Mouse (Mus musculus): ENCODE measurements around the gene Negr1. TPM values are rescaled to one million over a fixed set of nuclear protein-coding genes. Genes with fewer than 3 reads are reported as not detected.

Negr1 gene
- total RNA-seq, 2 experiments from 2014 or later: 0.45 to 0.64 TPM

- no peak for DNase-seq (ENCODE audit: low spot score)
These were observed 111.0 kb downstream of the Negr1 start for GRCm38 (mm10) chr3:156672560-156672959.

GRCm38 (mm10) chr3:156690059-156690605 is 128.5 kb downstream of the Negr1 start:
- DNase-seq (ENCODE audit: low spot score): no peak

DNA sequence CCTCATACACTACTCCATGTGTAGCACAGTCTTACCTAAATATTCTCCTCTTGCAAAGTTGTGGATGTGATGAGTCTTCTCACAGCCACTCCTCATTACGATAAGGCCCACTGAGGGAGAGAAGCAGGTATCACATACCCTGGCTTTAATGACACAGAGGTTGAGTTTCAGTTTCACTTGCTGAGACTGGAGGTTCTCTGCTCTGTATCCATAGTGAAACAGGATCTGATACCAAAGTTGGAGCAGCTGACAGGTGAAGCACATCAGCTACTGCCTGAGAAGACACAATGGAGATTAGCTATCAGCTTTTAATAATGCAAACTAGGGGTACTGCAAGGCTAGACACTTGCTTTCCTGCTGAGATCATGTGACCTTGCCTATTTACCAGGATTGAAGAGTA is 137.1 kb downstream of the Negr1 start:
- no peak for DNase-seq (ENCODE audit: low spot score)

DNA sequence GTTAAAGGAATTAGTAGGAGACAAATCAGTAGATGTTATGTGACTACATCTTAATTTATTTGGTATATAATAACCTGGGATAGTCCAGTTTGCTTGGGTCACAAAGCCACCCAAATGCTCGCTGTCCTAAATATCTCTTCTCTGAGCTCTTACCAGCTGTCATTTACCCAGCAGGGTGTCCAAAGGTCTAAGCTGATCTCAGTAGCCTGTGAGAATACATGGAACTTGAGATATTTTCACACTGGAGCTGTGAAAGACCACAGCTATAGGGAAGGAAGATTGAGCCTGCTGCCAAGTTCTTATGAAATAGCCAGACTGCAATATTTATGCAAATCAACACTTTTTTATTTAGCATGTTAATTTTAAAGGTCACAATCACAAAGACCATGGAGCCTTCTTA is 141.6 kb downstream of the Negr1 start:
- no peak for DNase-seq (ENCODE audit: low spot score)

DNA sequence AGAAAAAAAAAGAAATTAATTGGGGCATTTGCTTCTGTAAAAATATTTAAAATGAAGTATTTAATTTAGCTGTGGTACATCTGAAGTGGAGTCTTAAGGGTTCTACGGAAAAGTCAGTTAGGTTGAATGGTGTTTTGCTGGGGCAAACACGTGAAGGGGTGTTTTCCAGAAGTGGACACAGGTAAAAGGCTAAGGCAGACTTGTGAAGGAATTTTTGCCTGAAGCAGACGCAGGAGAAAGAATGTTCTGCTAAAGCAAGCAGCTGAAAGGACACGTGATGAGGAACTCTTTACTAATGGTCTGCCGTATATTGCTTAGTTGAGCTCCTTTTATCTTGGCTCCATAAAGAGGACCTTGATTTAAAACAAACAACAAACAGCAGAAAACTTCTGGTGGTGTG is 148.6 kb downstream of the Negr1 start:
- no peak for DNase-seq (ENCODE audit: low spot score)

DNA sequence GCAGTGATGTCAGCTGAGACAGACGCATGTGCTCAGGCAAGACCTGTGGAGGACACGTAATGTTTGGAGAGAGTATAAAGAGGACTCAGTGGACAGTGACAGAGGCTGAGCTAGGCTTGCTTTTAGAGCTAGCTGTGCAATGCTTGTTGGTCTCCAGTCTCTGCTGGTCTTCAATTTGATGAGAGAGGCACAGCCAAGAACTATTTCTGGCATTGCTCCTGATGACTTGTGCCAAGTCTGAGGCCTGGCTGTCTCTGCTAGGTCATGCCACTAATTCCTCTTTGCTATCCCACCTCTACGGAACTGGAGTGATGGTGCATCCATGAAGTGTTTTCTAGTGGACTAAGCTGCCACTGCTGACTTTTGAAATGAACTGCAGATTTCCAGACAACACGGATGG is 149.1 kb downstream of the Negr1 start:
- no peak for DNase-seq (ENCODE audit: low spot score)

- no peak for DNase-seq (ENCODE audit: low spot score)
These were observed 174.7 kb downstream of the Negr1 start for GRCm38 (mm10) chr3:156736335-156736734.

GRCm38 (mm10) chr3:156739529-156739928 is 177.9 kb downstream of the Negr1 start:
- no peak for DNase-seq (ENCODE audit: low spot score)

DNA sequence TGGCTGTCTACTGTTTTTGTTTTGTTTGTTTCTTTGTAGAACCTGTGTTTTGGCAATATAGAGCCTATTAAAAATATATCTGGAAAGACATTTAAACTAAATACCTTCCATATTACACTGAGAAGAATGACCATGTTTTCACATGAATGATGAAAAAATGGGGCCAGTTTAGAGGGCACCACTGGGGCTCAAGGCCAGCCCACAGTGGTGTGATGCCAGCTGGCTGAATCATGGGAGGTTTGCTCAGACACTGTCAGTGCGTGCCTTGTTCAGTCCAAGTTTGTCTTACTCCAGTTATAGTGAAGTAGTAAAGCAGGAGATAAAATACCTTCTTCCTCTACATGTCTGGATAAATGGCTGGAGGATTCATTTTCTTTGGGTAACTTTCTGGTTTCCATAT is 181.7 kb downstream of the Negr1 start:
- no peak for DNase-seq (ENCODE audit: low spot score)

- no peak for DNase-seq (ENCODE audit: low spot score)
These were observed 183.7 kb downstream of the Negr1 start for GRCm38 (mm10) chr3:156745218-156745770.

DNA sequence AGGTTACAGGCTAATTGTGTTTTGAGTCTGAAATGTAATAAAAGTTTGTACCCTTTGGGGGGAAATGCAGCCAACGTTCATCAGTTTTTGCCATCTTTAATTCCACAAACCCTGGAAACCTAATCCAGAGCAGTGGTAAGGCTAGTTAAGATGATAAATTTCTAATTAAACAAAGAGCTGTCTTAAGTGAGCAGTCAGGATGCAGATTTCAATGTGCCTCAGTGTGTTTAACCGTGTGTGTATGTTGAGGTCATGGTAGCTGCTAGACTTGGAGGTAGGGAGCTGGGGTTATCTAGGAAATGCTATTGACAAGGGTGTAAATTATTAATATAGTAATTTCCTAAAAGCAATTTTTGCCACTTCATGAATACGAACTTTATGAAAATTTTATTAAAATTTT is 185.9 kb downstream of the Negr1 start:
- DNase-seq (ENCODE audit: low spot score): no peak

DNA sequence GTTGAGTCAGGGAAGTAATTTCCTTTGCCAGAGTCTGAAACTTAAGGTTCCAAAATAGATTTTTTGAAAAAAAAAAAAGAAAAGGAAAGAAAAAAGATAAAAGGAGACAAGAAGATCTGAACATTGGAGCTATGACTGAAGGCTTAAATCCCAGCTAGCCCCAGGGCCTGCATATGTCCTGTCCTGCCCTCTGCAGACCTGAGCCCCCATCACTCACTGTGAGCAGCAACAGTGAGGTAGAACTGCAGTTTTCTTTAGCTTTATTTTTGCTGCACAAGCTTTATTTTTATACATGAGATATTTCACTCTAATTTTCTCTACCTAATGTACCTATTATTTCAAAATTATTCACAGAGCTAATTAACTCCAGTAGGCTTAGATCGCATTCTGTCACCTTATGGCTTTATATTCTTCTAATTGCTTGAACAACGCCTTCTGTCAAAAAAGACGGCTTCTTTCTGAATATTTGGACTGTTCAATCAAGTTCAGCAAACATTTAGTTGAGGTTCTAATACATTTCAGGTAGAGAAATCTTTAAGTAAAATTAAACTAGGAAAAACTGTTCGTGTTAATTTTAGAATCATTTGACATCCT is 192.3 kb downstream of the Negr1 start:
- no peak for DNase-seq (ENCODE audit: low spot score)

GRCm38 (mm10) chr3:156754790-156755530 is 193.4 kb downstream of the Negr1 start:
- DNase-seq (ENCODE audit: low spot score): no peak

- no peak for DNase-seq (ENCODE audit: low spot score)
These were observed 203.4 kb downstream of the Negr1 start for GRCm38 (mm10) chr3:156765015-156765414.

- no peak for DNase-seq (ENCODE audit: low spot score)
These were observed 204.7 kb downstream of the Negr1 start for GRCm38 (mm10) chr3:156766171-156766845.

- DNase-seq (ENCODE audit: low spot score): no peak
These were observed 210.0 kb downstream of the Negr1 start for GRCm38 (mm10) chr3:156771626-156772025.

GRCm38 (mm10) chr3:156772057-156772456 is 210.5 kb downstream of the Negr1 start:
- no peak for DNase-seq (ENCODE audit: low spot score)

- DNase-seq (ENCODE audit: low spot score): no peak
These were observed 222.8 kb downstream of the Negr1 start for GRCm38 (mm10) chr3:156784309-156784852.

- no peak for DNase-seq (ENCODE audit: low spot score)
These were observed 224.8 kb downstream of the Negr1 start for GRCm38 (mm10) chr3:156786355-156786754.

- no peak for DNase-seq (ENCODE audit: low spot score)
These were observed 229.6 kb downstream of the Negr1 start for GRCm38 (mm10) chr3:156791234-156791633.

DNA sequence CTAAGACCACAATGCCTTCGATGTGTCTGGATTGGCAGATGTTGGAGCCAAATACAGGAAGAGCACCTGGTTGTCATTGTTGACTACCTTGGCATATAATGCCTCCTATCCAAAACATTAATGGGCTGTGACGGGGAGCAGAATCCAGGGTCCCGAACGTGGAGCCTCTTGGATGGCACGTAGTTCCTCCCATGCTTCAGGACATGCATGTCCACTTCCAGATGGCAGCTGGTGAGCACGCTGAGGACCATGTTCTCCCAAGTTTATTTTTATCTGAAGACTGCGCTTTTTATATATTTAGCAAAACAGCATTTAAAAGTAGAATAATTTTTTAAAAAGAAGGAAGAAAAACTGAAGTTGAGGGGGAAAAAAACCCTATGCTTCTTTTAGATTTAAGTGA is 231.1 kb downstream of the Negr1 start:
- no peak for DNase-seq (ENCODE audit: low spot score)

- DNase-seq (ENCODE audit: low spot score): no peak
These were observed 232.5 kb downstream of the Negr1 start for GRCm38 (mm10) chr3:156794091-156794490.
